Mouse (Mus musculus): Measurements from ENCODE around the gene 2810408A11Rik. TPM values are rescaled to one million over a fixed set of nuclear protein-coding genes. Genes with fewer than 3 reads are reported as not detected.
A peak's percentile ranks its signal among the peaks of the same experiment; 100 is the strongest.

Gene 2810408A11Rik
- 17.2 and 17.6 TPM in 2 replicates for polyA plus RNA-seq (2014; fragmentation: Nextera tagmentation; extraction: Ambion mirVana)

DNA sequence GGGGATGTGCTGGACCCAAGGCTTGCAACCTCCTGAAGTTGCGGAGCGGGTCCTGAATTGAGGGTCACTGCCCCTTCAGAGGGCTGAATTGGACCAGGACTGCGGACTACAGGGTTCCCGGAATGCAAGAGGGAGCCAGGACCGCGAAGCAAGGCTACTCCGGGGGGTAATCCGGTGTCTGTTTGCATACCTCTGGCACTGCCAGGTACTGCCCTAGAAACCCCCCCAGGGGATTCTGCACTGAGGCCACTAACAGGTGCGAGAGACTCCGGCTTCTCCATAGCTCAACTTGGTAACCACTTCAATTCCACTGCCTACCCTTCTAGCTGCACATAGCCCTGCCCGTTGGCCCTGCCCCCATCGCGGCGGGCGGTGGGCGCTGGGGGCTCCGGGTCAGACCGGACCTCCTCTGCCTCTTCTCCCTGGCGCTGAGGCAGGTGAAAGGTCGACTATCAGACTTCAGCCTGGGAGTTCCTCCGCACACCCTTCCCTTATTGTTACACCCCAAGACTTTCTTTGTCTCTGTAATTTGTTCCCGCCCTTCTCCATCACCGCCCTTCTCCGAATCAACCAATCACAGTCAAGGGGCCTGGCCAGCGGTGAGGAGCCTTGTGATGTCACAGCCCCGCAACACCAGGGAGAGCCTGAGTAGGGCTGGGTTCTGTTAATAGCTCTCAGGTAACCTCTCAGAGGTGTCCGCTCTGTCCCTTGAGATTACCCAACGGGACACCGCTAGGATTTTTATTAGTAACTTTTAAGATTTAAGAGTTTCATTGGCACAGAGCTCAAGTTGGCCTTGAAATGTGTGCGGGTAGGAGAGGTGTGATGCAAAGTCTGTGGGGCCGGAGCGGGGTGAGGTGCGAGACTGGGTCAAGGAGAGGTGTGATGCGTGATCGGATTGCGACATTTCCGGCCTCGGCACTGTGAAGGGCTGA is at the start of gene 2810408A11Rik, which contains the start of gene Neurl4:
TSS of gene 2810408A11Rik (minus strand) at position 517 of the 935 bp plus-strand sequence.
TSS of gene Neurl4 (plus strand) at position 602 of the 935 bp plus-strand sequence.
- under 1% methylated on average over 38 of the region's 38 CpGs for WGBS
- Histone ChIP-seq H3K27ac (ENCODE audit: low read depth, low read length) (peak within 1 kb of the TSS; percentile 96), H3K4me3 (ENCODE audit: low read depth, low read length) (peak within 1 kb of the TSS; percentile 96), H3K9ac (ENCODE audit: low read length) (peak within 1 kb of the TSS; percentile 99), H3K9me3 (ENCODE audit: control insufficient read depth, low read length) (no peaks in the 10 kb centered on the region), H3K4me1 (replicated peaks; ENCODE audit: control insufficient read depth, insufficient read depth, low read length) (peaks cover 3% of the 10 kb centered on the region; the same call in 1 of the 2 replicates), H3K4me2 (ENCODE audit: low read depth, low read length, severe bottlenecking) (peak within 1 kb of the TSS; percentile 93), H3K36me3 (ENCODE audit: control insufficient read depth, insufficient read depth, low read length) (peaks cover 3% of the 10 kb centered on the region; the same call in 1 of the 2 replicates), H3K27me3 (ENCODE audit: control insufficient read depth, insufficient read depth, low read length) (no peaks in the 10 kb centered on the region)
- DNase-seq (ENCODE audit: low spot score): peak; percentile 93
- ATAC-seq (replicated peaks; ENCODE audit: low FRiP score): peak; percentile 93

DNA sequence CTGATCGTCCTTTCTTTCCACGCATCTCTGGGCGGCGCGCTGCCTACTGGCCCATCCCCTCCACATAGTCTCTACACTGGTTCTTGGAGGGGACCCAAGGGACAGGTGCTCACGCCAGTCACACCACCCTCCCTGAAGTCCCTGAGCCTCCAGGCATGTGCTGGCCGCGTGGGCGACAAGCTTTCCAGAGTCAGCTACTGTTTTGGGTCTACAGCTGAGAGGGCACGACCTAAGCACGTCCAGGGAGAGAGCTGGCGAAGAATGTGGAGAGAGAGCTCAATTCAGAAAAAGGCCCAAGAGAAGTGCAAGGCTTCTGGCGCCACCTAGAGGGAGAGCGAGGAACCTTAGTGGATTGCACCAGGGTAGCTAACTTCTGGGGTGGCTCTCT is 48.0 kb upstream of the 2810408A11Rik start:
- Histone ChIP-seq H3K36me3 (ENCODE audit: control insufficient read depth, insufficient read depth, low read length) (no peaks in the 10 kb centered on the region), H3K9ac (ENCODE audit: low read length) (peak overlapping the region; percentile 80), H3K4me3 (ENCODE audit: low read depth, low read length) (peak overlapping the region; percentile 50), H3K4me2 (ENCODE audit: low read depth, low read length, severe bottlenecking) (peak overlapping the region; percentile 71), H3K27me3 (ENCODE audit: control insufficient read depth, insufficient read depth, low read length) (no peaks in the 10 kb centered on the region), H3K9me3 (ENCODE audit: control insufficient read depth, low read length) (no peaks in the 10 kb centered on the region), H3K4me1 (replicated peaks; ENCODE audit: control insufficient read depth, insufficient read depth, low read length) (peaks cover 11% of the 10 kb centered on the region; the same call in 1 of the 2 replicates), H3K27ac (ENCODE audit: low read depth, low read length) (peak overlapping the region; percentile 86)
- DNase-seq (ENCODE audit: low spot score): peak; percentile 94
- peak; percentile 68 for ATAC-seq (replicated peaks; ENCODE audit: low FRiP score)
- WGBS: under 1% methylated on average over 14 of the region's 14 CpGs

DNA sequence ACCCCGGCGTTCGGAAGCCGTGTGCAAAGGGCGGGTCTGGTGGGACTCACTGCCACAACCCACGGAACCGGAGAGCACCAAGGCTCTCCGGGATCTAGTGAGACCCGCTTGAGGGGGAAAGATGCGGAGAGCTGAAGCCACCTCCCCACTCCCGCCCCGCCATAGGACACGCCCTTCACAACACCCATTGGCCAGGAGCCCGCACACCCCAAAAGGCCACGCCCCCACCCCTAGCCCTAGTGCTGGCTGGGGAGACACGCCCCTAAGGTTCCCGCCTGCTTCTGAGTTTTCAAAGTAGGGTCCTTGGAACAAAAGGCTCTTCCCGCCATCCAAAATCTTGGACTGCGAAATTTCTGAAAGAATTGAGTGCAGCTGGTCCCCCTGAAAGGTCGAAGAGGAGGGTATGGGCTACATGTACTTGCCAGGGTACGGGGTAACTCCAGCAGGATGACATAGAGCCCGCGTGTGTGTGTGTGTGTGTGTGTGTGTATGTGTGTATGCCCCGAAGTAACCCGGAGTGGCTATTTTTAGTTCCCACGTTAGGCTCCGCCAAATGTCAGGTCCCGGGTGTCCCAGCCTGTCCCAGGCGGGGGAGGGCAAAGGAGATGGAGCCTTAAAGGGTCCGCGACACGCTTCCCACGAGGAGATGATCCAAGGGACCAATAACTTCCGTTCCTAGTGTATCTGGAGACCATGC is 47.4 kb upstream of the 2810408A11Rik start, which contains the start of gene Slc2a4:
TSS of gene Slc2a4 (minus strand) at position 123 of the 697 bp plus-strand sequence.
- peaks cover 11% of the 10 kb centered on the region; the same call in 1 of the 2 replicates for H3K4me1 ChIP-seq (replicated peaks; ENCODE audit: control insufficient read depth, insufficient read depth, low read length)
- H3K36me3 ChIP-seq (ENCODE audit: control insufficient read depth, insufficient read depth, low read length): no peaks in the 10 kb centered on the region
- H3K9ac ChIP-seq (ENCODE audit: low read length): peak within 1 kb of the TSS; percentile 80
- ATAC-seq (replicated peaks; ENCODE audit: low FRiP score): peak; percentile 96
- H3K4me3 ChIP-seq (ENCODE audit: low read depth, low read length): peak within 1 kb of the TSS; percentile 50
- H3K27me3 ChIP-seq (ENCODE audit: control insufficient read depth, insufficient read depth, low read length): no peaks in the 10 kb centered on the region
- peak within 1 kb of the TSS; percentile 86 for H3K27ac ChIP-seq (ENCODE audit: low read depth, low read length)
- no peaks in the 10 kb centered on the region for H3K9me3 ChIP-seq (ENCODE audit: control insufficient read depth, low read length)
- H3K4me2 ChIP-seq (ENCODE audit: low read depth, low read length, severe bottlenecking): peak within 1 kb of the TSS; percentile 71
- under 1% methylated on average over 34 of the region's 34 CpGs for WGBS
- peak; percentile 99 for DNase-seq (ENCODE audit: low spot score)

DNA sequence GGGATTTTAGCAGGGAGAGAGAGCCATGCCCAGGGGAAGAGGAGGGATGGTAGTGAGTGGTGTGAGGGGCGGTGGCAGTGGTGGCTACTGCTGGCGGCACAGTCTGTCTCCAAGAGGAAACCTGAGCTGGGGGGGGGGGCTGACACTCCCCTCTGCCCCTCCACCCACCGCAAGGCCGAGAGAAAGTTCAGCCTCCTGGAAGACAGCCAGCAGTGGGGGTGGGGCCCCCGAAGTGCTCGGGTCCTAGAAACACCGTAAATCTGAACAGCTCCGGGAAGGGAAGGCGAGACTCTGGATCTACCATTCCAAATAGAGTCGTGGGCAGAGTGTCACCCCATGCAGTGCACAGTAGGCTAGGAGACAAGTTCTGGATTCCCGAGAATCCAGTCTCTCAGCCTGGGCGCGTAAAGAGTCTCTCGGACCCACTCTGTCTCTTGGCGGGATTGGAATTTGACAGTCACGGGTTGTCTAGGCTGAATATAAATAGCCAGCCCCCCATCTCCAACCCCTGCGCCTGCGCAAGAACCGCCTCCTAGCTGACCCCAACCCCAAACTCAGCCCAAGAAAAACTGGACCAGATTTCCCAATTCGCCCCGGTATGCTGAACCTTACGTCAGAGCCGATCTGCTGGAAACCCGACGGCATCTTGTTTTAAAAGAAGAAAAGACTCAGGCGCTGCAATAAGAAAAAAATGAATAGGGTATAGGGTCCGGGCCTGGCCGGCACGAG is 46.7 kb upstream of the 2810408A11Rik start:
- peak; percentile 22 for ATAC-seq (replicated peaks; ENCODE audit: low FRiP score)

DNA sequence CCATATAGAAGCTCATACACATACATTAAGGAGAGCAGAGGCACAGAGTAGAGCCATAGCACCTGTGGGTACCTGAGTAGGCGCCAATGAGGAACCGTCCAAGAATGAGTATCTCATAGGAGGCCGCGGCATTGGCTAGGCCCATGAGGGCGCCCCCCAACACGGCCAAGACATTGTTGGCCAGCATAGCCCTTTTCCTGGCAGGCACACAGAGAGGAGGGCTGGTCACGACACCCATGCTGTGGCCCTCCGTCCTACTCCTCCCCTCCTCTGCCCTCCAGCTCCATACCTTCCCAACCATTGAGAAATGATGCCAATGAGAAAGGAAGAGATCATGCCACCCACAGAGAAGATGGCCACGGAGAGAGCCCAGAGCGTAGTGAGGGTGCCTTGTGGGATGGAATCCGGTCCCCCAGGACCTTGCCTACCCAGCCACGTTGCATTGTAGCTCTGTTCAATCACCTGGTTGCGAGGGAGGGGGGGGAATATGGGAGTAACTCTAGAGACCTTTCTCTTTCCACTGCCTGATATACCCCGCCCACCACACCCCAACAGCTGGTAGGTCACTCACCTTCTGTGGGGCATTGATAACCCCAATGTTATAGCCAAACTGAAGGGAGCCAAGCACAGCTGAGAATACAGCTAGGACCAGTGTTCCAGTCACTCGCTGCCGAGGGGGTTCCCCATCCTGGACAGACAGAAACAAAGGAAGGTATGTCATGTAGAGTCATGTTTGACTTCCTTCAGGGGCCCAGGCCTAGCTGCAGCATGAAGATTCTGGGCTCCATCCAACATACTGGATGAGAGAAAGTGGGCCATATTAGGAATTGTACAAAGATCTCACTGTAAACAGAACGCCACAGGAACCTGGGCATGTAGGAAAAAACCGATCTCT is 45.5 kb upstream of the 2810408A11Rik start:
- WGBS: 89% methylated on average over 18 of the region's 18 CpGs
- no peaks in the 10 kb centered on the region for H3K9me3 ChIP-seq (ENCODE audit: control insufficient read depth, low read length)
- peaks cover 11% of the 10 kb centered on the region; the same call in 1 of the 2 replicates for H3K4me1 ChIP-seq (replicated peaks; ENCODE audit: control insufficient read depth, insufficient read depth, low read length)
- H3K27ac ChIP-seq (ENCODE audit: low read depth, low read length): no peak overlapping the region
- no peak for DNase-seq (ENCODE audit: low spot score)
- H3K36me3 ChIP-seq (ENCODE audit: control insufficient read depth, insufficient read depth, low read length): no peaks in the 10 kb centered on the region
- H3K9ac ChIP-seq (ENCODE audit: low read length): no peak overlapping the region
- no peaks in the 10 kb centered on the region for H3K27me3 ChIP-seq (ENCODE audit: control insufficient read depth, insufficient read depth, low read length)
- peak overlapping the region; percentile 50; the same call in 1 of the 2 replicates for H3K4me3 ChIP-seq (ENCODE audit: low read depth, low read length)
- no peak for ATAC-seq (replicated peaks; ENCODE audit: low FRiP score)
- peak overlapping the region; percentile 71; the same call in 1 of the 2 replicates for H3K4me2 ChIP-seq (ENCODE audit: low read depth, low read length, severe bottlenecking)

More for the DNA sequence above, 46.7 kb upstream of the 2810408A11Rik start:
- peak overlapping the region; percentile 41 for H3K27ac ChIP-seq (ENCODE audit: low read depth, low read length)
- H3K4me1 ChIP-seq (replicated peaks; ENCODE audit: control insufficient read depth, insufficient read depth, low read length): peaks cover 11% of the 10 kb centered on the region; the same call in 1 of the 2 replicates
- no peaks in the 10 kb centered on the region for H3K27me3 ChIP-seq (ENCODE audit: control insufficient read depth, insufficient read depth, low read length)
- DNase-seq (ENCODE audit: low spot score): peak; percentile 80
- H3K36me3 ChIP-seq (ENCODE audit: control insufficient read depth, insufficient read depth, low read length): no peaks in the 10 kb centered on the region
- no peaks in the 10 kb centered on the region for H3K9me3 ChIP-seq (ENCODE audit: control insufficient read depth, low read length)
- 2% methylated on average over 29 of the region's 29 CpGs for WGBS
- H3K9ac ChIP-seq (ENCODE audit: low read length): peak overlapping the region; percentile 80
- peak overlapping the region; percentile 50 for H3K4me3 ChIP-seq (ENCODE audit: low read depth, low read length)
- peak overlapping the region; percentile 71 for H3K4me2 ChIP-seq (ENCODE audit: low read depth, low read length, severe bottlenecking)

DNA sequence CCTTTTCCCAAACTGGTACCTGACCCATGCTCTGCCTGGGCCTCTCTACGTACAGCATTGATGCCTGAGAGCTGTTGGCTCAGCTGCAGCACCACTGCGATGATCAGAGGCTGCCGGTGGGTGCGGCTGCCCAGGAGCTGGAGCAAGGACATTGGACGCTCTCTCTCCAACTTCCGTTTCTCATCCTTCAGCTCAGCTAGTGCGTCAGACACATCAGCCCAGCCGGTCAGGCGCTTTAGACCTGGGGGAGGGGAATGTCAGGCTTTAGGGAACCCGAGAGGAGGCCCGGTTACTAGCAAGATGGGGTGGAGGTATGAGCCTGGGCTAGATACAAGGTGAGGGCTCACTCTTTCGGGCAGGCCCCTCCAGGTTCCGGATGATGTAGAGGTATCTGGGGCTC is 44.4 kb upstream of the 2810408A11Rik start:
- ATAC-seq (replicated peaks; ENCODE audit: low FRiP score) (no peak), DNase-seq (ENCODE audit: low spot score) (no peak)
- Histone ChIP-seq H3K4me3 (ENCODE audit: low read depth, low read length) (no peak overlapping the region), H3K4me2 (ENCODE audit: low read depth, low read length, severe bottlenecking) (no peak overlapping the region), H3K9me3 (ENCODE audit: control insufficient read depth, low read length) (no peaks in the 10 kb centered on the region), H3K4me1 (replicated peaks; ENCODE audit: control insufficient read depth, insufficient read depth, low read length) (peaks cover 11% of the 10 kb centered on the region; the same call in 1 of the 2 replicates), H3K9ac (ENCODE audit: low read length) (no peak overlapping the region), H3K27ac (ENCODE audit: low read depth, low read length) (no peak overlapping the region), H3K27me3 (ENCODE audit: control insufficient read depth, insufficient read depth, low read length) (no peaks in the 10 kb centered on the region), H3K36me3 (ENCODE audit: control insufficient read depth, insufficient read depth, low read length) (no peaks in the 10 kb centered on the region)
- WGBS: 79% methylated on average over 13 of the region's 13 CpGs

DNA sequence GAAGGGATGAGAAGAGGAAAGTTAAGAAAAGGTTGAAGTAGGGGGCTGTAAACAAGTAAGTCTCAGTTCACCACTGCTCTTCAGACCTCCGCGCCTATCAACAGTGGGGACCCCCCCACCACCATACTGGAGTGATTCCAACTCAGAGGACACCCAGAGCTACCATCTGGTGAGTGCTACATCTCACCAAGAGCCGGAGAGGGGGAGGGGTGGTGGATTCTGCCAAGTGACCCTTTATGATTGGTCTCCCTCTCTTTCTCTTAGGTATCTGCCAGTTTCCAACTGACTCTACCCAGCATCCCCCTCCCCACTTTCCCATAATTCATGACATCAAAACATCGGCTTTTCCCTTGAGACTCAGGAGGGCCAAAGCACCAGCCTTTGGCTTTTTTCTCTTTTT is 40.2 kb upstream of the 2810408A11Rik start:
- Histone ChIP-seq H3K4me1 (replicated peaks; ENCODE audit: control insufficient read depth, insufficient read depth, low read length) (peaks cover 8% of the 10 kb centered on the region), H3K27ac (ENCODE audit: low read depth, low read length) (no peak overlapping the region), H3K9ac (ENCODE audit: low read length) (no peak overlapping the region), H3K36me3 (ENCODE audit: control insufficient read depth, insufficient read depth, low read length) (no peaks in the 10 kb centered on the region), H3K4me2 (ENCODE audit: low read depth, low read length, severe bottlenecking) (no peak overlapping the region), H3K27me3 (ENCODE audit: control insufficient read depth, insufficient read depth, low read length) (peaks cover 22% of the 10 kb centered on the region), H3K9me3 (ENCODE audit: control insufficient read depth, low read length) (no peaks in the 10 kb centered on the region), H3K4me3 (ENCODE audit: low read depth, low read length) (no peak overlapping the region)
- no peak for DNase-seq (ENCODE audit: low spot score)
- ATAC-seq (replicated peaks; ENCODE audit: low FRiP score): no peak
- WGBS: 85% methylated on average over 4 of the region's 4 CpGs
